Mouse (Mus musculus) liver, embryonic 14.5 days (tissue): ENCODE results near the gene Cd151. TPM values are rescaled to one million over a fixed set of nuclear protein-coding genes. Genes with fewer than 3 reads are reported as not detected.
A peak's percentile ranks its signal among the peaks of the same experiment; 100 is the strongest.
"Not testable (repeated sequence)": the region's sequence is repeated elsewhere in the genome, so short reads cannot be mapped to it uniquely, and the experiment has no call there.

Source experiments
- ATAC-seq: fragments of 200-750 bp; cut with Nextera tagmentation; 2 replicates; pipeline ENCODE4 v1.8.0; 2017; ENCODE audit warnings: moderate number of reproducible peaks, mild to moderate bottlenecking, moderate library complexity; ENCODE audit not compliant: insufficient read depth
- DNase-seq, 3 experiments: peaks; one replicate each; pipeline ENCODE4 v3.0.0-alpha.2; 2012 to 2013; ENCODE audit warnings: low read depth in 3 of 3, low spot score in 3 of 3
- H3K27ac ChIP-seq: fragments of 300-500 bp; sonication (generic); 2 replicates; pipeline ENCODE4 v1.5.1; 2014; ENCODE audit warnings: moderate library complexity, mild to moderate bottlenecking, control low read depth, inconsistent platforms
- H3K27me3 ChIP-seq: fragments of 300-500 bp; sonication (generic); 2 replicates; pipeline ENCODE4 v1.6.1; 2014; ENCODE audit warnings: mild to moderate bottlenecking, low read length, moderate library complexity; ENCODE audit not compliant: control insufficient read depth, insufficient read depth
- H3K36me3 ChIP-seq: fragments of 300-500 bp; sonication (generic); replicated peaks from 2 replicates; pipeline ENCODE4 v1.6.1; 2014; ENCODE audit warnings: low read depth; ENCODE audit not compliant: control insufficient read depth, insufficient read depth
- H3K4me1 ChIP-seq, 2 experiments: fragments of 200-500 bp in 1 of 2; fragments of 300-500 bp in 1 of 2; sonication (generic) in 1 of 2; replicated peaks; 2 replicates each; pipeline ENCODE4 v1.6.1; 2012 to 2014; ENCODE audit warnings: antibody characterized with exemption in 1 of 2, inconsistent platforms in 1 of 2, low read length in 1 of 2; ENCODE audit not compliant: control insufficient read depth in 2 of 2, insufficient read depth in 2 of 2
- H3K4me2 ChIP-seq: fragments of 300-500 bp; sonication (generic); 2 replicates; pipeline ENCODE4 v1.6.1; 2014; ENCODE audit warnings: low read depth, mild to moderate bottlenecking, control low read depth, moderate library complexity
- H3K4me3 ChIP-seq, 2 experiments: fragments of 200-500 bp in 1 of 2; fragments of 300-500 bp in 1 of 2; sonication (generic) in 1 of 2; 2 replicates each; pipeline ENCODE4 v1.5.1; 2012 to 2014; ENCODE audit warnings: low read depth in 2 of 2, low read length in 2 of 2, mild to moderate bottlenecking in 2 of 2, control low read depth in 1 of 2, inconsistent platforms in 1 of 2, moderate library complexity in 1 of 2; ENCODE audit not compliant: insufficient read depth in 1 of 2
- H3K9ac ChIP-seq: fragments of 300-500 bp; sonication (generic); replicated peaks from 2 replicates; pipeline ENCODE4 v1.6.1; 2014; ENCODE audit warnings: mild to moderate bottlenecking, control low read depth, moderate library complexity
- H3K9me3 ChIP-seq: fragments of 300-500 bp; sonication (generic); 2 replicates; pipeline ENCODE4 v1.6.1; 2016; ENCODE audit warnings: low read length, mixed read lengths; ENCODE audit not compliant: control insufficient read depth
- CTCF ChIP-seq: IDR thresholded peaks from 2 replicates; pipeline ENCODE4 v1.5.1; 2016; ENCODE audit warnings: antibody characterized with exemption, low read depth, control low read depth
- EP300 ChIP-seq: IDR thresholded peaks from 2 replicates; pipeline ENCODE4 v1.6.1; 2016; ENCODE audit warnings: antibody characterized with exemption, low read depth
- WGBS: fragments of 180-500 bp; shearing (Covaris S2); extraction: QIAGEN DNeasy Blood & Tissue Kit; methylation state at CpG from one replicate; pipeline ENCODE4 v1.1.7; 2014; ENCODE audit not compliant: insufficient replicate concordance; 5-methylcytosine and 5-hydroxymethylcytosine counted together
- polyA plus RNA-seq, 2 experiments: library from polyadenylated mRNA; depleted of rRNA in 1 of 2; stranded (reverse) in 1 of 2; unstranded in 1 of 2; fragments of >200 nt; fragmentation: Nextera tagmentation in 1 of 2; extraction: Ambion mirVana in 1 of 2; gene quantifications; 2 replicates each; pipeline versions ENCODE4 v1.2.1 to v1.2.3; 2012 to 2014

The Cd151 gene
- polyA plus RNA-seq, 2 experiments, result 13.8 to 20.0 TPM

GRCm38 (mm10) chr7:141440613-141441012, 26.6 kb upstream of the Cd151 start:
- H3K4me2 ChIP-seq, result no peak overlapping the region
- WGBS, result 46% methylated on average over 6 of the region's 6 CpGs

GRCm38 (mm10) chr7:141441460-141441859, 25.7 kb upstream of the Cd151 start:
- TF ChIP-seq EP300 (no peak), CTCF (no peak)
- H3K4me3 ChIP-seq, result peak overlapping the region in 1 of 2 experiments; percentile 8; a peak in 1 of 4 replicates
- ATAC-seq, result no peak
- peak overlapping the region; percentile 90; the same call in 1 of the 2 replicates for H3K4me2 ChIP-seq
- H3K36me3 ChIP-seq, result peaks cover 38% of the 10 kb centered on the region
- no peak overlapping the region; the same call in 1 of the 2 replicates for H3K9ac ChIP-seq
- no peaks in the 10 kb centered on the region for H3K9me3 ChIP-seq
- DNase-seq, result no peak
- H3K27ac ChIP-seq, result no peak overlapping the region
- 85% methylated on average over 9 of the region's 9 CpGs for WGBS
- peaks cover 10 to 16% of the 10 kb centered on the region in 2 experiments for H3K4me1 ChIP-seq
- no peaks in the 10 kb centered on the region for H3K27me3 ChIP-seq

More at GRCm38 (mm10) chr7:141440613-141441012, 26.6 kb upstream of the Cd151 start:
- Histone ChIP-seq H3K27ac (no peak overlapping the region), H3K4me1 (peaks cover 11 to 22% of the 10 kb centered on the region in 2 experiments), H3K4me3 (no peak overlapping the region), H3K9ac (no peak overlapping the region), H3K36me3 (peaks cover 38% of the 10 kb centered on the region), H3K9me3 (no peaks in the 10 kb centered on the region), H3K27me3 (no peaks in the 10 kb centered on the region)
- ATAC-seq (no peak), DNase-seq (no peak)
- TF ChIP-seq EP300, result no peak
- TF ChIP-seq CTCF, result peak; percentile 88

- peaks cover 38% of the 10 kb centered on the region for H3K36me3 ChIP-seq
- no peaks in the 10 kb centered on the region for H3K9me3 ChIP-seq
- H3K9ac ChIP-seq, result peak overlapping the region; percentile 1
- ATAC-seq, result no peak
- WGBS, result 82% methylated on average over 13 of the region's 13 CpGs
- H3K4me1 ChIP-seq, result peaks cover 14 to 15% of the 10 kb centered on the region in 2 experiments
- DNase-seq, result no peak
- H3K4me3 ChIP-seq, result peak overlapping the region; percentile 67 to 76
- no peak overlapping the region for H3K27ac ChIP-seq
- H3K4me2 ChIP-seq, result peak overlapping the region; percentile 90
- TF ChIP-seq CTCF (no peak), EP300 (no peak)
- no peaks in the 10 kb centered on the region for H3K27me3 ChIP-seq
Measured at GRCm38 (mm10) chr7:141442199-141442598, 25.0 kb upstream of the Cd151 start.

- ATAC-seq, result peak; percentile 31; the same call in 1 of the 2 replicates
- H3K4me1 ChIP-seq, result peaks cover 14 to 16% of the 10 kb centered on the region in 2 experiments
Measured at GRCm38 (mm10) chr7:141443081-141443821, 23.9 kb upstream of the Cd151 start.

GRCm38 (mm10) chr7:141443828-141444237, 23.4 kb upstream of the Cd151 start, which contains the start of gene Pidd1:
Gene Pidd1, minus strand, starts transcription at chr7:141444025.
- peaks cover 19 to 22% of the 10 kb centered on the region in 2 experiments for H3K4me1 ChIP-seq
- H3K9me3 ChIP-seq, result no peaks in the 10 kb centered on the region
- peak within 1 kb of the TSS; percentile 72 for H3K9ac ChIP-seq
- peak within 1 kb of the TSS; percentile 90 for H3K4me2 ChIP-seq
- peak; percentile 68 to 72 (median 70) for DNase-seq
- H3K4me3 ChIP-seq, result peak within 1 kb of the TSS; percentile 67 to 76
- peak within 1 kb of the TSS; percentile 80 for H3K27ac ChIP-seq
- TF ChIP-seq EP300, result no peak
- H3K36me3 ChIP-seq, result peaks cover 36% of the 10 kb centered on the region
- ATAC-seq, result peak; percentile 65
- H3K27me3 ChIP-seq, result no peaks in the 10 kb centered on the region
- under 1% methylated on average over 25 of the region's 25 CpGs for WGBS

More at GRCm38 (mm10) chr7:141443081-141443821, 23.9 kb upstream of the Cd151 start:
- 23% methylated on average over 12 of the region's 12 CpGs for WGBS
- Histone ChIP-seq H3K9me3 (no peaks in the 10 kb centered on the region), H3K27ac (peak overlapping the region; percentile 80), H3K4me3 (peak overlapping the region; percentile 67 to 76), H3K27me3 (no peaks in the 10 kb centered on the region), H3K9ac (peak overlapping the region; percentile 72), H3K36me3 (peaks cover 36% of the 10 kb centered on the region), H3K4me2 (peak overlapping the region; percentile 90)
- peak in 1 of 3 experiments; percentile 56 for DNase-seq
- TF ChIP-seq EP300 (no peak), CTCF (peak; percentile 77)

- not testable (repeated sequence) for H3K9me3 ChIP-seq, ATAC-seq, H3K27me3 ChIP-seq, H3K27ac ChIP-seq, DNase-seq
- H3K36me3 ChIP-seq, result peaks cover 37% of the 10 kb centered on the region
- peak overlapping the region; percentile 73 for H3K4me2 ChIP-seq
- peak overlapping the region; percentile 86; the same call in 1 of the 2 replicates for H3K9ac ChIP-seq
- peak overlapping the region in 1 of 2 experiments; percentile 76; a peak in 2 of 4 replicates for H3K4me3 ChIP-seq
- WGBS, result 53% methylated on average over 3 of the region's 3 CpGs
- peaks cover 22 to 28% of the 10 kb centered on the region in 2 experiments for H3K4me1 ChIP-seq
Measured at GRCm38 (mm10) chr7:141446374-141446773, 20.8 kb upstream of the Cd151 start.
